Mouse (Mus musculus) olfactory bulb, adult 2 months (tissue): ENCODE measurements around the gene Trim37.

Experiments
- CTCF ChIP-seq: fragments of 200-500 bp; IDR thresholded peaks from 2 replicates; pipeline ENCODE4 v1.5.1; 2012; ENCODE audit warnings: low read depth, mild to moderate bottlenecking, low read length, moderate library complexity; ENCODE audit not compliant: insufficient read depth
- POLR2A ChIP-seq: fragments of 200-500 bp; IDR thresholded peaks from 2 replicates; pipeline ENCODE4 v1.6.1; 2012; ENCODE audit warnings: mild to moderate bottlenecking, low read depth, low read length, moderate library complexity; ENCODE audit not compliant: insufficient read depth

GRCm38 (mm10) chr11:87212313-87212712, 85.4 kb downstream of the Trim37 start:
- TF ChIP-seq CTCF (no peak), POLR2A (no peak)
